Mouse (Mus musculus): ENCODE results near the gene Tnfrsf4.
A peak's percentile ranks its signal among the peaks of the same experiment; 100 is the strongest.

Tnfrsf4 gene

GRCm38 (mm10) chr4:156030651-156031118 is 17.0 kb downstream of the Tnfrsf4 start:
- peak; percentile 50 for DNase-seq

- DNase-seq: no peak
Measured at GRCm38 (mm10) chr4:156031255-156031592, 17.6 kb downstream of the Tnfrsf4 start.

DNA sequence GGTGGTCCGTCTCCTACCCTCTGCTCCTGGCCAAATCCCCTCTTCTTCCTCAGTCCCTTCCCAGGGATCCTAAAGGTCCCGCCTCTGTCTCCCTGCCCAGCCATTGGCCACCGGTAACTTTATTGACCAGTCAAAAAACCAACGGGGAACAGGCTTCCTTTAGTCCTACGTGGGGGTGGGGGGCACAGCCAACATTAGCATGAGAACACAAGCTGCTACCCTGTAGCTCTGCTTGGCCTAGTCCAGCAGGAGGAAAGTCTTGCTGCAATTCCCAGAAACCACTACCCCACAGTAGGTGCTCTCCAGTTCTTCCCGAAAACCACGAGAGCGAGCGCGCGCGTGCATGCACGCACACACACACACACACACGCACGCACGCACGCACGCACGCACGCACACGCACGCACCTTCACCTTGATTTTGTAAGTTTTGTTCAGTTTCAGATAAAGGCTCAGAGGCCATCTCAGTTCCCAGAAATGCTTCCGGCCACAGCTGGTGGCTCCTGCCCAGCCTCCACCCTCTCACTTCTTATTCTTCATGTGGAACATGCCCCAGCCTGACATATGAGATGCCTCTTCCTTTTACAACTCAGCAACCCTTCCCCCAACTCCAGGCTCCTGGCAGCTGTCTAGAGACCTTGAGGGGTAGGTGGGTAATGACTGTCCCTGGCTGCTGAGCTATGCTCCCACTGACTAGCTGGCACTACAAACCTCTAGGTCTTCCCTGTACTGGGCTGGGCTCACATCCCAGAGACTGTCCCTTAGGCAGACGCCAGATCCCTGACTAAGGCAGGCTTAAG is 18.1 kb downstream of the Tnfrsf4 start:
- DNase-seq: peak; percentile 90

- peak; percentile 34 for DNase-seq
Measured at GRCm38 (mm10) chr4:156032856-156033255, 19.2 kb downstream of the Tnfrsf4 start.

GRCm38 (mm10) chr4:156033476-156034119 is 20.0 kb downstream of the Tnfrsf4 start:
- peak; percentile 60 for DNase-seq

- no peak for DNase-seq
Measured at GRCm38 (mm10) chr4:156034301-156034700, 20.7 kb downstream of the Tnfrsf4 start.

DNA sequence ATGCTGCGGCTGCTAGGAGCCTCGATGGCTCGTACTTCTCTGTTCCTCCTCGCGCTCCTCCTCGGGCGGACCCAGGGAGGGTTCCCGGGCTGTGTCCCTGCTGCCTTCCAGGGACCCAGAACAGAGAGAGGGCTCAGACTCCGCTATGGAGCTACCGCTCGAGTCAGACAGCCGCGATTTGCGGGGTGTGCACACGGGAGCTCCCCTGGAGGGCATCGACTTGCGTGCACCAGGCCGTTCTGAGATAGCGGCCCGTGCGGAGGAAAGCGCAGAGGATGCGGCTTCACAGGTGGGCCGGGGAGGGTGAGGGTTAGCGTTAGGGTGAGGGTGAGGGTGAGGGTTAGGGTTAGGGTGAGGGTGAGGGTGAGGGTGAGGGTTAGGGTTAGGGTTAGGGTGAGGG is 21.3 kb downstream of the Tnfrsf4 start:
- DNase-seq: no peak

DNA sequence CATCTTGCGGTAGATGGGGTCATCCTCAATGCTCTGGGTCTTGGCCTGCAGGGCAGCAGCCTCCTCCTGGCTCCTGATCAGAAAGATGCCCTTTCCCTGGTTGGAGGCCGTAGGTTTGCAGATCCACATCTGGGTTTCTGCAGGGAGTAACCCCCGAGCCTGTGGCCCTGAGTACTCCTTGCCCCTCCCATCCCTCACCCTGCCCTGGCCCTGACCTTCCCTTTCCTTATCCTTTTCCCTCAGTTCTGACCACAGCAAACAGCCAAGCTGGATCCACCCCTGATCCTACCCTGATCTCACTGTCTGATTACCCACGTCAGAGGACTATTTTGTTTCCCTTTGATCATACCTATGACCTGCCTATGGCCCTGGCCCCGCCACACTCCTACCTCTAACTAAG is 31.1 kb downstream of the Tnfrsf4 start:
- no peak for DNase-seq

GRCm38 (mm10) chr4:156049779-156050178 is 36.1 kb downstream of the Tnfrsf4 start:
- DNase-seq: no peak

GRCm38 (mm10) chr4:156050391-156050980 is 36.8 kb downstream of the Tnfrsf4 start:
- DNase-seq: no peak

GRCm38 (mm10) chr4:156053113-156053512 is 39.5 kb downstream of the Tnfrsf4 start:
- no peak for DNase-seq

DNA sequence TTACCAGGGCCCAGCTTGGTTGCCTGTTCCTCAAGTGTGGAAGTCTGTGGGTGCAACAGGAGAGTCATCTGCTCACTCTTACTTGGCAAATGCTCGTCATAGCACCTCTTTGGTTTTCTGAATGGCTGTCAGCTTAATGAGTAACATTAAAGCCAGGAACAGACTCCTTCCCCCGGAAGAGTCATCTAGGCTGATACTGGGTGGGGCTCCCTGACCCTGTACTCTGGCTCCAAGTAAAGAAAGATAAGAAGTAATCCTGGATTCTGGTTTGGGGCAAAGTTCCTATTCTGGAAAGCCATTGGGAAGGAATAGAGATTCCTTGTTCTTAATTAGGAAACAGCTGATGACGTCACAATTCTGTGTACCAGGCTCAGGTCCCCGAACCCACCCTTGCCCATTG is 40.5 kb downstream of the Tnfrsf4 start:
- no peak for DNase-seq

GRCm38 (mm10) chr4:156054606-156055005 is 41.0 kb downstream of the Tnfrsf4 start:
- DNase-seq: no peak

- no peak for DNase-seq
Measured at GRCm38 (mm10) chr4:156055173-156055572, 41.5 kb downstream of the Tnfrsf4 start.

DNA sequence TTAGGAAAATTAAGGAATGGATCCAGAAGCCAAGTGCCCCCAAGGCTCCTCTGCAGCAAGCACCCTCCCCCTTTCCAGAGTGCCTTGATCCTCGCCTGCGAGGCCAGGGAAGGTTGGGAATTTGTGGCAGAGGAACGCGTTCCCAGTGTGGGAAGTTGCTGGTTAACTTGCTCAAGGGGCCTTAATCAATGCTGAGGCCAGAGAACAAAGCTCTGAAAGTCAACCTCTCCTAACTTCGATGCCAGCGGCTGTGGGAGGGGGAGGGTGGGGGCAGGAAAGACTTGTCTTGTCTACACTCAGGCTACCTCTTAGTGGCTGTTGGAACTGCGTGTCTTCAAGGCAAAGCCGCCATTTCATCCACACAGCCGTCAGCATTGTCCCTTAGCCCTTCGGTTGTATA is 44.1 kb downstream of the Tnfrsf4 start:
- DNase-seq: no peak

DNA sequence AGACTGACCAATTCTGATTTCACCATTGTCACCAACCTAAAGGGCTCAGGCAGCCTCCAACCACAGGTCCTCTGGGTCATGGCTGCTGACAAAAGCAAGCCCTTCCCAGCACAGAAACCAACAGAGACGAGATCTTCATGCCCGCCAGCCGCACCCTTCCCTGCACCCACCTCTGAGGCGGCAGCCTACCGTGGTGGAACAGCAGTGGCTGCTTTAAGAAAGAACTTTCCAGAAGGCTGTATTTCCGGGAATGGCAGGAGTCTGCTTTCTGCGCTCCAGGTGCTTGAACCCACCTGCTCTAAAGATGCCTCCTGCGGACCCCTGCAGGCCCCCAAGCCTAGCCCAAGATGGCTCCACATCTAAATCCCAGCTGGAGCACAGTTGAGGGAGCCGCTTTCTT is 45.2 kb downstream of the Tnfrsf4 start:
- no peak for DNase-seq

GRCm38 (mm10) chr4:156059261-156059660 is 45.6 kb downstream of the Tnfrsf4 start, which contains the start of gene Ttll10:
TSS of gene Ttll10 (minus strand) at chr4:156059414.
- no peak for DNase-seq

DNA sequence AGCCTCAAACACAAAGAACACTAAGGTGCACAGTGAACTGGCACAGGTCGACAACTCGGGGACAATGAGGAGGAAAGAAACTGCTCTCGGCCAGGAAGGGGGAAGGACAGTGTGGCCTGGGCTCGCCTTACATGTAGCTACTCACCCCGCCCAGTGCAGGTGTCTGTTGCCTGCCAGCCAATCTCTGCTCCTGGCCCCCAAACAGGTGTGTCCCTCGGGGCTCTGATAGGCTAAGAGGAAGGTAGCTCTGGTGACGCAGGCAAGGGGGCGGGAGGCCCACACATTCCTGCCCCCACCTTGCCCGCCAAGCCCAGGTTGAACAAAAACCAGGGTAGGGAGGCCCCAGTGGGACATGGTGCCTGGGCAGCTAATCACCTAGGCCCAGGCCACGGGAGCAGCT is 46.1 kb downstream of the Tnfrsf4 start:
- no peak for DNase-seq

DNA sequence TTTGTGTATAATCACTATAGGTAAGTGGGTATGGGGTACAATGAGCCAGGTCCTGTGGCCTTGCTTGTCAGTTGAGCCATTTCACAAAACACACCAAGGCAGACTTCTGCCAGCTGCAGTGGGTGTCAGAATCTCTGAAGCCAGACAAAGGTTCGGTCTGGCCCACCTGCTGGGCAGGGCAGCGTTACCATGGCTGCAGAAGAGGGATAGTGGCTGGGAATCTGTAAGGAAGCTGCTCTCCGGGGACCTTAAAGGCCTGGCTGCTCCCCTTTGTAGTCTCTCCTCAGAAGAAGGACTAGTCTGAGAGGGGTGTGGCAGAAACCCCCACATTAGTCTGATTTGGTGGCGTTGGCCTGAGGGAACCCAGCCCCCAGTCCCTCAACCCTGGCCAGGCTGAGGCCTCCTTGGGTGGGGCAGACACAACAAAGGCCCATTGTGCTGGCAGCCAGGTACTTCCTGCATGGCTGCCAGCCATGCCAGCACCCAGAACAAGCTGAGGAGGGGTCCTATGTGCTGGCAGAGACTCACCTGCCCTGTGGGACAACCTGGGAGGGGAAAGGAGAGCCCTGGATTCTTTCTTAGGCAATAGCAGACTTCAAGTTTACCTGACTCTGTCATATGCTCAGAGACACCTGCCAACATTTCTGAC is 50.3 kb downstream of the Tnfrsf4 start:
- DNase-seq: no peak

- no peak for DNase-seq
Measured at GRCm38 (mm10) chr4:156064510-156064897, 50.9 kb downstream of the Tnfrsf4 start.

- DNase-seq: no peak
Measured at GRCm38 (mm10) chr4:156065156-156065894, 51.7 kb downstream of the Tnfrsf4 start.
